Mouse (Mus musculus) hindbrain, embryonic 11.5 days (tissue): ENCODE data around the gene Lekr1. TPM values are rescaled to one million over a fixed set of nuclear protein-coding genes. Genes with fewer than 3 reads are reported as not detected.

Source experiments
- ATAC-seq: fragments of 200-750 bp; cut with Nextera tagmentation; 2 replicates; pipeline ENCODE4 v1.8.0; 2017; ENCODE audit warnings: mild to moderate bottlenecking, moderate TSS enrichment, moderate library complexity; ENCODE audit not compliant: low FRiP score
- DNase-seq: peaks from one replicate; pipeline ENCODE4 v3.0.0-alpha.2; 2015; ENCODE audit warnings: low spot score
- H3K27ac ChIP-seq: fragments of 300-500 bp; sonication (generic); 2 replicates; pipeline ENCODE4 v1.5.1; 2014; ENCODE audit warnings: mild to moderate bottlenecking, low read depth, low read length
- H3K27me3 ChIP-seq: fragments of 300-500 bp; sonication (generic); 2 replicates; pipeline ENCODE4 v1.6.1; 2014; ENCODE audit warnings: mild to moderate bottlenecking, low read length, moderate library complexity, mixed read lengths; ENCODE audit not compliant: control insufficient read depth, insufficient read depth
- H3K36me3 ChIP-seq: fragments of 300-500 bp; sonication (generic); 2 replicates; pipeline ENCODE4 v1.6.1; 2014; ENCODE audit warnings: mild to moderate bottlenecking, low read length, moderate library complexity, mixed read lengths; ENCODE audit not compliant: control insufficient read depth, insufficient read depth
- H3K4me1 ChIP-seq: fragments of 300-500 bp; sonication (generic); replicated peaks from 2 replicates; pipeline ENCODE4 v1.6.1; 2014; ENCODE audit warnings: low read length, mixed read lengths; ENCODE audit not compliant: control insufficient read depth, insufficient read depth
- H3K4me2 ChIP-seq: fragments of 300-500 bp; sonication (generic); replicated peaks from 2 replicates; pipeline ENCODE4 v1.6.1; 2014; ENCODE audit warnings: mild to moderate bottlenecking, low read depth, low read length
- H3K4me3 ChIP-seq: fragments of 300-500 bp; sonication (generic); 2 replicates; pipeline ENCODE4 v1.5.1; 2014; ENCODE audit warnings: low read depth, low read length
- H3K9ac ChIP-seq: fragments of 300-500 bp; sonication (generic); 2 replicates; pipeline ENCODE4 v1.6.1; 2014; ENCODE audit warnings: low read depth, low read length
- H3K9me3 ChIP-seq: fragments of 300-500 bp; sonication (generic); 2 replicates; pipeline ENCODE4 v1.6.1; 2016; ENCODE audit warnings: low read length; ENCODE audit not compliant: control insufficient read depth
- WGBS: fragments of 180-500 bp; shearing (Covaris S2); extraction: QIAGEN DNeasy Blood & Tissue Kit; methylation state at CpG from one replicate; pipeline ENCODE4 v1.1.7; 2014; 5-methylcytosine and 5-hydroxymethylcytosine counted together
- polyA plus RNA-seq: library from polyadenylated mRNA; unstranded; fragments of >200 nt; fragmentation: Nextera tagmentation; extraction: Ambion mirVana; gene quantifications from 2 replicates; pipeline ENCODE4 v1.2.1, GENCODE M21; 2014

Lekr1 gene
- polyA plus RNA-seq, 1 experiment from 2014 or later = 7.6 TPM

DNA sequence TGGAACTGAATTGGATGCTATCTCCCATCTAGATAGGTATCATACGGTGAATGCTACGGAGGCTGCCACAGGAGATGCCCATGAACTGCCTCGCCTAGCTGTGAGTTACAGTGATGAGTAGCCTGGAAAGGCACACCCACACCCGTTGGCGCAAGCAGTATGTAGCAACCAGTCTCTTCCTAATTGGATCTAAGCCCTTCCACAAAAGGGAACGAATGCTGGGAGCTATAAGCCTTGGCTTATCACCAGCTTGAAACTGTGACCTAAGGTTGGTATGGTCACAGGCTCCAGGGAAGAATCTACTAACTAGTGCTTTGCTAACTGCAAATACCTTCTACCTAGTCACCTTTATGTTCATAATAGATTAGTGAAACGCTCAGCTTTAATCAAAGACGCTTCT, 175.1 kb downstream of the Lekr1 start:
- H3K9ac ChIP-seq = no peak overlapping the region
- no peaks in the 10 kb centered on the region for H3K4me1 ChIP-seq

GRCm38 (mm10) chr3:65842515-65843184, 176.6 kb downstream of the Lekr1 start:
- 86% methylated on average over 5 of the region's 5 CpGs for WGBS
- DNase-seq = no peak

More for the DNA sequence above, 175.1 kb downstream of the Lekr1 start:
- Histone ChIP-seq H3K9me3 (no peaks in the 10 kb centered on the region), H3K4me2 (no peak overlapping the region), H3K36me3 (no peaks in the 10 kb centered on the region), H3K4me3 (no peak overlapping the region), H3K27ac (no peak overlapping the region), H3K27me3 (no peaks in the 10 kb centered on the region)
- no peak for DNase-seq
- no peak for ATAC-seq
- WGBS = 91% methylated on average over 8 of the region's 8 CpGs

GRCm38 (mm10) chr3:65843185-65843552, 177.1 kb downstream of the Lekr1 start:
- no peak overlapping the region for H3K4me2 ChIP-seq
- no peak overlapping the region for H3K27ac ChIP-seq
- H3K9ac ChIP-seq = no peak overlapping the region
- DNase-seq (no peak), ATAC-seq (no peak)
- no peaks in the 10 kb centered on the region for H3K9me3 ChIP-seq
- no peaks in the 10 kb centered on the region for H3K36me3 ChIP-seq
- WGBS = 61% methylated on average over 4 of the region's 4 CpGs
- H3K4me3 ChIP-seq = no peak overlapping the region
- no peaks in the 10 kb centered on the region for H3K27me3 ChIP-seq
- no peaks in the 10 kb centered on the region for H3K4me1 ChIP-seq

More at GRCm38 (mm10) chr3:65842515-65843184, 176.6 kb downstream of the Lekr1 start:
- Histone ChIP-seq H3K4me2 (no peak overlapping the region), H3K9ac (no peak overlapping the region), H3K27ac (no peak overlapping the region), H3K4me3 (no peak overlapping the region), H3K27me3 (no peaks in the 10 kb centered on the region), H3K4me1 (no peaks in the 10 kb centered on the region), H3K9me3 (no peaks in the 10 kb centered on the region), H3K36me3 (no peaks in the 10 kb centered on the region)
- no peak for ATAC-seq

- Histone ChIP-seq H3K27ac (no peak overlapping the region), H3K36me3 (no peaks in the 10 kb centered on the region), H3K4me3 (no peak overlapping the region), H3K4me1 (no peaks in the 10 kb centered on the region), H3K9ac (no peak overlapping the region), H3K4me2 (no peak overlapping the region), H3K27me3 (no peaks in the 10 kb centered on the region), H3K9me3 (no peaks in the 10 kb centered on the region)
- WGBS = 90% methylated on average over 10 of the region's 10 CpGs
- no peak for ATAC-seq
- no peak for DNase-seq
Observed at GRCm38 (mm10) chr3:65844302-65844701, 178.3 kb downstream of the Lekr1 start.

- Histone ChIP-seq H3K4me1 (no peaks in the 10 kb centered on the region), H3K4me3 (no peak overlapping the region), H3K36me3 (no peaks in the 10 kb centered on the region), H3K27me3 (no peaks in the 10 kb centered on the region), H3K9me3 (no peaks in the 10 kb centered on the region), H3K4me2 (no peak overlapping the region), H3K27ac (no peak overlapping the region), H3K9ac (no peak overlapping the region)
- no peak for ATAC-seq
- no peak for DNase-seq
- 84% methylated on average over 8 of the region's 8 CpGs for whole genome bisulfite sequencing
Observed at GRCm38 (mm10) chr3:65844851-65845552, 179.0 kb downstream of the Lekr1 start.

DNA sequence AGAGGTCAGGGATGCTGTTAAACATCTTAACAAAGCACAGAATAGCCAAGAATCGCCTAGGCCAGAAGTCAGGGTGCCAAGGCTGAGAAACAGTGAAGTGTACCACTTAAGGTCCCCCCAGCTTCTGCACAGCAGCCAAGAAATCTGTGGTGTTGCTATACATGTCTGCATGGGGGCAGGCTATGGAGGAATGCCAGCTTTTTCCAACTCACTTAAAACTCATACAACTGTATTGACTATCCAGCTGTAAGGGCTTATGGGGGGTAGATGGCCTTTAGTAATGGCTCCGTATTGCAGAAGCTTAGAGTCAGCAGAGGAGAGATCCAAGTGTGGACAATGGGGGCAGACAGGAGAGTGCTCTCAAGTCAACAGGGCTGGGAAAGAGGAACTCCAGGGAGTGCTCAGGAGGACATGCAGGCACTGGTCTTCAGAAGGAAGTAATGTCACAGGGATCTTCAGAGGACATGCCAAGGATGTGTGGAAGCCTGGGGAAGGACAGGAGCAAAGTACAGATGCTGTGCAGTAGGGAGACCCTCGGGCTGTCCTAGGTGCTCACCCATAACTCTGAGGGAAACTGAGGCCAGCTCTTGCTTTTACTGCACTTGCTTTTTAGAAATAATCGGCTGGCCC, 181.2 kb downstream of the Lekr1 start:
- ATAC-seq = no peak
- no peaks in the 10 kb centered on the region for H3K9me3 ChIP-seq
- 83% methylated on average over 4 of the region's 4 CpGs for WGBS

GRCm38 (mm10) chr3:65853746-65854145, 187.7 kb downstream of the Lekr1 start:
- Histone ChIP-seq H3K27me3 (no peaks in the 10 kb centered on the region), H3K4me3 (no peak overlapping the region), H3K9me3 (no peaks in the 10 kb centered on the region), H3K27ac (no peak overlapping the region), H3K36me3 (no peaks in the 10 kb centered on the region), H3K4me2 (no peak overlapping the region), H3K9ac (no peak overlapping the region), H3K4me1 (no peaks in the 10 kb centered on the region; the same call in 1 of the 2 replicates)
- WGBS = 73% methylated on average over 5 of the region's 5 CpGs
- ATAC-seq (no peak), DNase-seq (no peak)

More for the DNA sequence above, 181.2 kb downstream of the Lekr1 start:
- no peak overlapping the region for H3K27ac ChIP-seq
- H3K27me3 ChIP-seq = no peaks in the 10 kb centered on the region
- H3K4me3 ChIP-seq = no peak overlapping the region
- no peaks in the 10 kb centered on the region for H3K36me3 ChIP-seq
- H3K4me2 ChIP-seq = no peak overlapping the region
- H3K4me1 ChIP-seq = no peaks in the 10 kb centered on the region
- no peak for DNase-seq
- H3K9ac ChIP-seq = no peak overlapping the region

- Histone ChIP-seq H3K9me3 (no peaks in the 10 kb centered on the region), H3K4me3 (no peak overlapping the region), H3K27ac (no peak overlapping the region), H3K27me3 (no peaks in the 10 kb centered on the region), H3K4me1 (no peaks in the 10 kb centered on the region; the same call in 1 of the 2 replicates), H3K9ac (no peak overlapping the region), H3K4me2 (no peak overlapping the region), H3K36me3 (no peaks in the 10 kb centered on the region)
- no peak for DNase-seq
- WGBS = 81% methylated on average over 5 of the region's 5 CpGs
- no peak for ATAC-seq
Observed at GRCm38 (mm10) chr3:65855521-65855920, 189.5 kb downstream of the Lekr1 start.
